Mouse (Mus musculus) heart, postnatal 25 days (tissue): Measurements from ENCODE around the gene Fbrs. TPM values are rescaled to one million over a fixed set of nuclear protein-coding genes. Genes with fewer than 3 reads are reported as not detected.
"Not testable (repeated sequence)": the region's sequence is repeated elsewhere in the genome, so short reads cannot be mapped to it uniquely, and the experiment has no call there.

Source experiments
- DNase-seq: peaks from one replicate; pipeline ENCODE4 v3.0.0; 2022; ENCODE audit warnings: low spot score
- intact Hi-C: fragments of 180-260 bp; cut with DNase I; formaldehyde crosslinking; loops from one replicate; pipeline ENCODE4 v1.15.1; 2025
- total RNA-seq, 2 experiments: library from RNA; stranded (reverse); gene quantifications; 2 replicates each; pipeline ENCODE4 v1.2.3; 2021

The Fbrs gene
- total RNA-seq, 2 experiments from 2014 or later = 32.9 to 34.0 TPM

- intact Hi-C loops = loop anchor here (5.0 kb wide), 1 partner anchor 217 kb away; no protein-coding TSS in a partner anchor
- DNase-seq = no peak
These were observed 4.5 kb upstream of the Fbrs start for GRCm38 (mm10) chr7:127474378-127475070.

- intact Hi-C loops = no loop called here
These were observed 3.7 kb upstream of the Fbrs start for GRCm38 (mm10) chr7:127475186-127475740.

GRCm38 (mm10) chr7:127476336-127476735 is 2.7 kb upstream of the Fbrs start:
- intact Hi-C loops = no loop called here
- no peak for DNase-seq

More at GRCm38 (mm10) chr7:127475186-127475740, 3.7 kb upstream of the Fbrs start:
- no peak for DNase-seq

GRCm38 (mm10) chr7:127476855-127477254 is 2.1 kb upstream of the Fbrs start:
- intact Hi-C loops = no loop called here

GRCm38 (mm10) chr7:127477687-127478634 is 1.0 kb upstream of the Fbrs start:
- peak; percentile 100 for DNase-seq
- intact Hi-C loops = loop anchor here (1.0 kb wide), 1 partner anchor 34 kb away; no protein-coding TSS in a partner anchor

More at GRCm38 (mm10) chr7:127476855-127477254, 2.1 kb upstream of the Fbrs start:
- no peak for DNase-seq

- no peak for DNase-seq
- intact Hi-C loops = loop anchor here (2.0 to 5.0 kb wide), 2 partner anchors 29 to 117 kb away; no protein-coding TSS in a partner anchor
These were observed 573 bp downstream of the Fbrs start for GRCm38 (mm10) chr7:127479318-127480225.

- intact Hi-C loops = loop anchor here (2.0 to 5.0 kb wide), 2 partner anchors 28 to 118 kb away; no protein-coding TSS in a partner anchor
- no peak for DNase-seq
These were observed 1.3 kb downstream of the Fbrs start for GRCm38 (mm10) chr7:127480321-127480720.

GRCm38 (mm10) chr7:127485416-127485815 is 6.4 kb downstream of the Fbrs start:
- intact Hi-C loops = no loop called here
- no peak for DNase-seq

GRCm38 (mm10) chr7:127488364-127488763 is 9.4 kb downstream of the Fbrs start:
- intact Hi-C loops, DNase-seq: not testable (repeated sequence)

- intact Hi-C loops = no loop called here
- no peak for DNase-seq
These were observed 11.0 kb downstream of the Fbrs start for GRCm38 (mm10) chr7:127489982-127490381.

GRCm38 (mm10) chr7:127491846-127492245 is 12.8 kb downstream of the Fbrs start:
- intact Hi-C loops = no loop called here
- no peak for DNase-seq

GRCm38 (mm10) chr7:127494648-127495047 is 15.6 kb downstream of the Fbrs start:
- intact Hi-C loops = loop anchor here (5.0 kb wide), 1 partner anchor 187 kb away; no protein-coding TSS in a partner anchor
- no peak for DNase-seq

- intact Hi-C loops = loop anchor here (5.0 kb wide), 1 partner anchor 190 kb away; no protein-coding TSS in a partner anchor
These were observed 18.4 kb downstream of the Fbrs start for GRCm38 (mm10) chr7:127497382-127497781.

GRCm38 (mm10) chr7:127498407-127498806 is 19.4 kb downstream of the Fbrs start:
- intact Hi-C loops = loop anchor here (1.0 to 5.0 kb wide), 2 partner anchors 136 to 191 kb away; no protein-coding TSS in a partner anchor
- DNase-seq = no peak

More at GRCm38 (mm10) chr7:127497382-127497781, 18.4 kb downstream of the Fbrs start:
- no peak for DNase-seq

- intact Hi-C loops = loop anchor here (2.0 kb wide), 1 partner anchor 27 kb away; no protein-coding TSS in a partner anchor
These were observed 29.3 kb downstream of the Fbrs start for GRCm38 (mm10) chr7:127508291-127508690.

GRCm38 (mm10) chr7:127509830-127510229 is 30.8 kb downstream of the Fbrs start:
- intact Hi-C loops = loop anchor here (2.0 to 5.0 kb wide), 3 partner anchors 29 to 248 kb away; partner anchors contain the start of genes Ccdc189, Dctpp1 and Rnf40
- not testable (repeated sequence) for DNase-seq

More at GRCm38 (mm10) chr7:127508291-127508690, 29.3 kb downstream of the Fbrs start:
- no peak for DNase-seq

GRCm38 (mm10) chr7:127511241-127511640 is 32.2 kb downstream of the Fbrs start:
- intact Hi-C loops = loop anchor here (5.0 kb wide), 2 partner anchors 76 to 249 kb away; partner anchors contain the start of genes Ccdc189, Dctpp1 and Rnf40
- no peak for DNase-seq

- peak; percentile 94 for DNase-seq
- intact Hi-C loops = loop anchor here (1.0 to 5.0 kb wide), 3 partner anchors 34 to 250 kb away; partner anchors contain the start of genes Ccdc189, Dctpp1 and Rnf40
These were observed 32.8 kb downstream of the Fbrs start, which contains the start of gene Srcap for GRCm38 (mm10) chr7:127511808-127512230. Srcap (plus strand) TSS chr7:127511983.
